Mouse (Mus musculus) E14TG2a.4 (cell line): Measurements from ENCODE around the gene Fkbp15.
"Not testable (repeated sequence)": the region's sequence is repeated elsewhere in the genome, so short reads cannot be mapped to it uniquely, and the experiment has no call there.

Experiments used
- H3K27me3 ChIP-seq: 2 replicates; pipeline ENCODE4 v1.6.1; 2014; ENCODE audit warnings: low read length, control low read depth; ENCODE audit not compliant: insufficient read depth
- H3K36me3 ChIP-seq: 2 replicates; pipeline ENCODE4 v1.6.1; 2014; ENCODE audit warnings: low read length, control low read depth; ENCODE audit not compliant: insufficient read depth
- H3K4me1 ChIP-seq: replicated peaks from 2 replicates; pipeline ENCODE4 v1.6.1; 2014; ENCODE audit warnings: low read depth, low read length, control low read depth
- H3K4me3 ChIP-seq: replicated peaks from 2 replicates; pipeline ENCODE4 v1.5.1; 2014; ENCODE audit warnings: mild to moderate bottlenecking, low read length
- H3K9me3 ChIP-seq: 2 replicates; pipeline ENCODE4 v1.6.1; 2014; ENCODE audit warnings: low read length, control low read depth
- CTCF ChIP-seq: conservative IDR thresholded peaks from 2 replicates; pipeline ENCODE4 v1.5.1; 2014; ENCODE audit warnings: low read length
- NANOG ChIP-seq: IDR thresholded peaks from 2 replicates; pipeline ENCODE4 v1.6.1; 2014; ENCODE audit warnings: borderline replicate concordance, low read length, mixed read lengths
- POU5F1 ChIP-seq: IDR thresholded peaks from 2 replicates; pipeline ENCODE4 v1.6.1; 2014; ENCODE audit warnings: low read length, borderline replicate concordance

Gene Fkbp15

GRCm38 (mm10) chr4:62274841-62275536 is 85.4 kb downstream of the Fkbp15 start:
- Histone ChIP-seq H3K4me1 (peaks cover 8% of the 10 kb centered on the region), H3K4me3 (no peak overlapping the region), H3K36me3 (no peaks in the 10 kb centered on the region), H3K9me3 (no peaks in the 10 kb centered on the region), H3K27me3 (no peaks in the 10 kb centered on the region)
- no peak for TF ChIP-seq NANOG
- TF ChIP-seq CTCF = no peak
- no peak for TF ChIP-seq POU5F1

GRCm38 (mm10) chr4:62273916-62274315 is 86.4 kb downstream of the Fkbp15 start:
- Histone ChIP-seq H3K36me3 (no peaks in the 10 kb centered on the region), H3K9me3 (no peaks in the 10 kb centered on the region), H3K27me3 (no peaks in the 10 kb centered on the region), H3K4me1 (peaks cover 8% of the 10 kb centered on the region), H3K4me3 (no peak overlapping the region)
- no peak for TF ChIP-seq NANOG
- TF ChIP-seq CTCF = no peak
- TF ChIP-seq POU5F1 = no peak

GRCm38 (mm10) chr4:62272696-62273095 is 87.7 kb downstream of the Fkbp15 start:
- TF ChIP-seq NANOG (no peak), CTCF (no peak), POU5F1 (no peak)
- H3K36me3 ChIP-seq = no peaks in the 10 kb centered on the region
- peaks cover 8% of the 10 kb centered on the region for H3K4me1 ChIP-seq
- no peaks in the 10 kb centered on the region for H3K27me3 ChIP-seq
- H3K4me3 ChIP-seq = no peak overlapping the region
- no peaks in the 10 kb centered on the region for H3K9me3 ChIP-seq

- TF ChIP-seq NANOG (no peak), CTCF (no peak), POU5F1 (no peak)
- Histone ChIP-seq H3K4me1 (peaks cover 18% of the 10 kb centered on the region), H3K4me3 (no peak overlapping the region), H3K9me3 (no peaks in the 10 kb centered on the region), H3K36me3 (no peaks in the 10 kb centered on the region), H3K27me3 (no peaks in the 10 kb centered on the region)
Observed at GRCm38 (mm10) chr4:62267101-62267500, 93.2 kb downstream of the Fkbp15 start.

GRCm38 (mm10) chr4:62266016-62266415 is 94.3 kb downstream of the Fkbp15 start:
- not testable (repeated sequence) for H3K4me3 ChIP-seq, H3K9me3 ChIP-seq, H3K36me3 ChIP-seq, H3K27me3 ChIP-seq
- peaks cover 20% of the 10 kb centered on the region for H3K4me1 ChIP-seq

- Histone ChIP-seq H3K36me3 (no peaks in the 10 kb centered on the region), H3K9me3 (no peaks in the 10 kb centered on the region), H3K4me1 (peaks cover 20% of the 10 kb centered on the region), H3K4me3 (no peak overlapping the region), H3K27me3 (no peaks in the 10 kb centered on the region)
- TF ChIP-seq NANOG = no peak
Observed at GRCm38 (mm10) chr4:62265154-62265836, 95.1 kb downstream of the Fkbp15 start.

- Histone ChIP-seq H3K36me3 (no peaks in the 10 kb centered on the region), H3K9me3 (no peaks in the 10 kb centered on the region), H3K4me1 (peaks cover 22% of the 10 kb centered on the region), H3K27me3 (no peaks in the 10 kb centered on the region), H3K4me3 (no peak overlapping the region)
- no peak for TF ChIP-seq POU5F1
- TF ChIP-seq CTCF = peak; percentile 63
Observed at GRCm38 (mm10) chr4:62263133-62263844, 97.1 kb downstream of the Fkbp15 start.

- H3K4me3 ChIP-seq = no peak within 1 kb of the TSS
- no peaks in the 10 kb centered on the region for H3K36me3 ChIP-seq
- no peaks in the 10 kb centered on the region for H3K9me3 ChIP-seq
- peaks cover 27% of the 10 kb centered on the region for H3K4me1 ChIP-seq
- H3K27me3 ChIP-seq = no peaks in the 10 kb centered on the region
- TF ChIP-seq POU5F1 = no peak
- TF ChIP-seq NANOG = no peak
- no peak for TF ChIP-seq CTCF
Observed at GRCm38 (mm10) chr4:62262276-62262675, 98.1 kb downstream of the Fkbp15 start, which contains the start of gene Slc31a2. Gene Slc31a2, plus strand, starts transcription at chr4:62262562.

GRCm38 (mm10) chr4:62256931-62257330 is 103.4 kb downstream of the Fkbp15 start:
- no peak for TF ChIP-seq NANOG
- no peak for TF ChIP-seq CTCF
- no peak for TF ChIP-seq POU5F1
- Histone ChIP-seq H3K36me3 (no peaks in the 10 kb centered on the region), H3K27me3 (no peaks in the 10 kb centered on the region), H3K4me1 (peaks cover 14% of the 10 kb centered on the region), H3K9me3 (no peaks in the 10 kb centered on the region), H3K4me3 (no peak overlapping the region)
